Mouse (Mus musculus): ENCODE measurements at regions not wholly inside any gene's neighbourhood (a gene's known extent, or its start where the extent isn't known, plus 50 kb on each side); places are given as distances from the start of the nearest gene placed in this dataset.

- H3K27me3 ChIP-seq: no peaks in the 10 kb centered on the region
- no peaks in the 10 kb centered on the region for H3K9me3 ChIP-seq
- H3K4me2 ChIP-seq: no peak overlapping the region
- WGBS: 54% methylated on average over 3 of the region's 3 CpGs
- no peak overlapping the region for H3K27ac ChIP-seq
- H3K4me1 ChIP-seq: no peaks in the 10 kb centered on the region
- no peak overlapping the region for H3K9ac ChIP-seq
- no peak for ATAC-seq (ENCODE audit: insufficient number of reproducible peaks, insufficient read depth, low FRiP score, low TSS enrichment, low read depth)
- H3K4me3 ChIP-seq: no peak overlapping the region
- no peaks in the 10 kb centered on the region for H3K36me3 ChIP-seq
Measured at GRCm38 (mm10) chr6:81323690-81324089, 599.8 kb upstream of the Gcfc2 start.

- no peak overlapping the region for H3K4me2 ChIP-seq
- no peak for ATAC-seq (ENCODE audit: insufficient number of reproducible peaks, insufficient read depth, low FRiP score, low TSS enrichment, low read depth)
- 76% methylated on average over 7 of the region's 7 CpGs for WGBS
Measured at GRCm38 (mm10) chr6:81363969-81364529, 559.4 kb upstream of the Gcfc2 start.

GRCm38 (mm10) chr6:81388484-81388883, 535.0 kb upstream of the Gcfc2 start:
- no peaks in the 10 kb centered on the region for H3K36me3 ChIP-seq

More at GRCm38 (mm10) chr6:81363969-81364529, 559.4 kb upstream of the Gcfc2 start:
- no peak overlapping the region for H3K9ac ChIP-seq
- no peaks in the 10 kb centered on the region for H3K36me3 ChIP-seq
- H3K4me1 ChIP-seq: no peaks in the 10 kb centered on the region
- no peaks in the 10 kb centered on the region for H3K27me3 ChIP-seq
- no peaks in the 10 kb centered on the region for H3K9me3 ChIP-seq
- no peak overlapping the region for H3K27ac ChIP-seq
- H3K4me3 ChIP-seq: no peak overlapping the region

GRCm38 (mm10) chr6:81403122-81403521, 520.3 kb upstream of the Gcfc2 start:
- Histone ChIP-seq H3K36me3 (no peaks in the 10 kb centered on the region), H3K27me3 (no peaks in the 10 kb centered on the region), H3K4me3 (no peak overlapping the region), H3K9me3 (no peaks in the 10 kb centered on the region), H3K4me1 (no peaks in the 10 kb centered on the region), H3K4me2 (no peak overlapping the region), H3K27ac (no peak overlapping the region), H3K9ac (no peak overlapping the region)
- no peak for ATAC-seq (ENCODE audit: insufficient number of reproducible peaks, insufficient read depth, low FRiP score, low TSS enrichment, low read depth)

More at GRCm38 (mm10) chr6:81388484-81388883, 535.0 kb upstream of the Gcfc2 start:
- Histone ChIP-seq H3K9ac (no peak overlapping the region), H3K4me2 (no peak overlapping the region), H3K9me3 (no peaks in the 10 kb centered on the region), H3K4me3 (no peak overlapping the region), H3K27me3 (no peaks in the 10 kb centered on the region), H3K27ac (no peak overlapping the region), H3K4me1 (no peaks in the 10 kb centered on the region)
- 75% methylated on average over 4 of the region's 4 CpGs for WGBS
- no peak for ATAC-seq (ENCODE audit: insufficient number of reproducible peaks, insufficient read depth, low FRiP score, low TSS enrichment, low read depth)

GRCm38 (mm10) chr6:81413611-81414010, 509.9 kb upstream of the Gcfc2 start:
- no peaks in the 10 kb centered on the region for H3K36me3 ChIP-seq
- H3K27ac ChIP-seq: no peak overlapping the region
- no peaks in the 10 kb centered on the region for H3K4me1 ChIP-seq
- 90% methylated on average over 5 of the region's 5 CpGs for WGBS
- no peak for ATAC-seq (ENCODE audit: insufficient number of reproducible peaks, insufficient read depth, low FRiP score, low TSS enrichment, low read depth)
- H3K4me2 ChIP-seq: no peak overlapping the region
- no peaks in the 10 kb centered on the region for H3K9me3 ChIP-seq
- H3K27me3 ChIP-seq: no peaks in the 10 kb centered on the region
- H3K4me3 ChIP-seq: no peak overlapping the region
- H3K9ac ChIP-seq: no peak overlapping the region

- Histone ChIP-seq H3K9ac (no peak overlapping the region), H3K4me2 (no peak overlapping the region), H3K4me3 (no peak overlapping the region), H3K9me3 (no peaks in the 10 kb centered on the region), H3K4me1 (no peaks in the 10 kb centered on the region), H3K27me3 (no peaks in the 10 kb centered on the region), H3K36me3 (no peaks in the 10 kb centered on the region), H3K27ac (no peak overlapping the region)
- no peak for ATAC-seq (ENCODE audit: insufficient number of reproducible peaks, insufficient read depth, low FRiP score, low TSS enrichment, low read depth)
- WGBS: 83% methylated on average over 6 of the region's 6 CpGs
Measured at GRCm38 (mm10) chr6:81434745-81435144, 488.7 kb upstream of the Gcfc2 start.

GRCm38 (mm10) chr6:81438951-81439722, 484.3 kb upstream of the Gcfc2 start:
- H3K27me3 ChIP-seq: no peaks in the 10 kb centered on the region
- no peaks in the 10 kb centered on the region for H3K4me1 ChIP-seq
- H3K27ac ChIP-seq: no peak overlapping the region
- H3K4me2 ChIP-seq: no peak overlapping the region
- H3K36me3 ChIP-seq: no peaks in the 10 kb centered on the region
- no peak overlapping the region for H3K9ac ChIP-seq
- ATAC-seq (ENCODE audit: insufficient number of reproducible peaks, insufficient read depth, low FRiP score, low TSS enrichment, low read depth): no peak
- no peak overlapping the region for H3K4me3 ChIP-seq
- 85% methylated on average over 2 of the region's 2 CpGs for WGBS
- no peaks in the 10 kb centered on the region for H3K9me3 ChIP-seq

- Histone ChIP-seq H3K4me2 (no peak overlapping the region), H3K36me3 (no peaks in the 10 kb centered on the region), H3K27me3 (no peaks in the 10 kb centered on the region), H3K9ac (no peak overlapping the region), H3K27ac (no peak overlapping the region), H3K9me3 (no peaks in the 10 kb centered on the region), H3K4me3 (no peak overlapping the region), H3K4me1 (no peaks in the 10 kb centered on the region)
- ATAC-seq (ENCODE audit: insufficient number of reproducible peaks, insufficient read depth, low FRiP score, low TSS enrichment, low read depth): no peak
Measured at GRCm38 (mm10) chr6:81441396-81441795, 482.1 kb upstream of the Gcfc2 start.

- Histone ChIP-seq H3K4me2 (no peak overlapping the region), H3K9me3 (no peaks in the 10 kb centered on the region), H3K27ac (no peak overlapping the region), H3K4me1 (no peaks in the 10 kb centered on the region), H3K9ac (no peak overlapping the region), H3K27me3 (no peaks in the 10 kb centered on the region), H3K4me3 (no peak overlapping the region), H3K36me3 (no peaks in the 10 kb centered on the region)
- WGBS: 97% methylated on average over 1 of the region's 1 CpGs
- no peak for ATAC-seq (ENCODE audit: insufficient number of reproducible peaks, insufficient read depth, low FRiP score, low TSS enrichment, low read depth)
Measured at GRCm38 (mm10) chr6:81446019-81446800, 477.3 kb upstream of the Gcfc2 start.

- ATAC-seq (ENCODE audit: insufficient number of reproducible peaks, insufficient read depth, low FRiP score, low TSS enrichment, low read depth): no peak
- WGBS: 88% methylated on average over 6 of the region's 6 CpGs
- Histone ChIP-seq H3K4me1 (no peaks in the 10 kb centered on the region), H3K27ac (no peak overlapping the region), H3K4me3 (no peak overlapping the region), H3K9ac (no peak overlapping the region), H3K27me3 (no peaks in the 10 kb centered on the region), H3K4me2 (no peak overlapping the region), H3K36me3 (no peaks in the 10 kb centered on the region), H3K9me3 (no peaks in the 10 kb centered on the region)
Measured at GRCm38 (mm10) chr6:81447701-81448100, 475.8 kb upstream of the Gcfc2 start.

- WGBS: 74% methylated on average over 3 of the region's 3 CpGs
- no peaks in the 10 kb centered on the region for H3K4me1 ChIP-seq
- H3K9ac ChIP-seq: no peak overlapping the region
- H3K27me3 ChIP-seq: no peaks in the 10 kb centered on the region
- H3K36me3 ChIP-seq: no peaks in the 10 kb centered on the region
- H3K27ac ChIP-seq: no peak overlapping the region
- ATAC-seq (ENCODE audit: insufficient number of reproducible peaks, insufficient read depth, low FRiP score, low TSS enrichment, low read depth): no peak
- no peaks in the 10 kb centered on the region for H3K9me3 ChIP-seq
- H3K4me3 ChIP-seq: no peak overlapping the region
- H3K4me2 ChIP-seq: no peak overlapping the region
Measured at GRCm38 (mm10) chr6:81448366-81448765, 475.1 kb upstream of the Gcfc2 start.

- Histone ChIP-seq H3K27ac (no peak overlapping the region), H3K4me3 (no peak overlapping the region), H3K9ac (no peak overlapping the region), H3K4me2 (no peak overlapping the region), H3K4me1 (no peaks in the 10 kb centered on the region), H3K9me3 (no peaks in the 10 kb centered on the region), H3K36me3 (no peaks in the 10 kb centered on the region), H3K27me3 (no peaks in the 10 kb centered on the region)
- no peak for ATAC-seq (ENCODE audit: insufficient number of reproducible peaks, insufficient read depth, low FRiP score, low TSS enrichment, low read depth)
- WGBS: 66% methylated on average over 4 of the region's 4 CpGs
Measured at GRCm38 (mm10) chr6:81461095-81461494, 462.4 kb upstream of the Gcfc2 start.
